ENCODE assay signal across 8 mouse cellular contexts in the genomic region with DNA sequence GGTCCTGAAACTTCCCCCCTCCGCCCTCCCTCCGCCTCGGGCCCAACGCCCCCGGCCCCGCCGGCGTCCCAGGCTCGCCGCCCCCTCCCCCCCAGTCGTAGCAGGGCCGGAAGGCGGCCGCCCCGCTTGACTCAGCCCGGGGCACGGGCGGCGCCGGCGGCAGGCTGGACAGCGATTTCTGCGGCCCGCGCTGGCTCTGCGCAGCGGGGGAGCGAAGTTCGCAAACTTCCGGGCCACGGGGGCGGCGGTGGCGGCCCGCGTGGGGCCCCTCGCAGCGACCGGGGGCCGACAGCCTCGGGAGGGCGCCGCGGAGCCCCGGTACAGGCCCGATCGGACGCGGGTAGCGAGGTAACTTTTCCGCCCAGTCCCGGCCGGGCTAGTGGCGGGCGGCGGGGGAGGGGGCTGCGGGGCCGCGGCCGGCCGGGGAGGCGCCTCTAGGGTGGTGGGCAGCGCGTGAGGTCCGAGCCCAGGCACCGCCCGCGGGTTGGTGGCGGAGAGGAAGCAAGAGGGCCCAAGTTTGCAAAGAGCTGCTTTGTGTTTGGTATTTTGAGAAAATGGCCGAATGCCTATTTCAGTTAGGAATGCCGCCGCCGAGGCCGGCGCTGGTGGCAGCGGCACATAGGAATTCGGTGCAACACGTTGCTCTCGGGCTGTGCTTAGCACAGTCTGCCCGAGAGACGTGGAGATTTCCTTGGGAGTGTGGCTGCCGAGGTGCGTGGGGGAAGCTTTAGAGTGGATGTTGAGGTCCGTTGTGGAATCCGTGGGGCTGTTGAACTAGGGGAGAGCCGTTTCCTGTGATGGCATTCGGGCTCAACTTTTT. TPM values are rescaled to one million over a fixed set of nuclear protein-coding genes. Genes with fewer than 3 reads are reported as not detected.
DNase-seq lines count a peak whose midpoint lies in the region; ATAC-seq and TF ChIP-seq lines count a peak whose summit lies in the region.

No protein-coding gene starts in this region.

- H3K79me2 ChIP-seq in myocyte (ENCODE audit: control insufficient read depth, insufficient read depth): peaks cover 45% of the 10 kb centered on the region

- peak; percentile 19 for TF ChIP-seq POLR2A in myocyte (IDR thresholded peaks at IDR 0.05; ENCODE audit: insufficient read length, low read depth)

- H3K9me3 ChIP-seq in intestine, postnatal 0 days (ENCODE audit: control insufficient read depth): no peaks in the 10 kb centered on the region
- no peaks in the 10 kb centered on the region for H3K9me3 ChIP-seq in liver, embryonic 12.5 days (replicated peaks)
- H3K9me3 ChIP-seq in stomach, embryonic 14.5 days (ENCODE audit: control insufficient read depth, low read depth, low read length): no peaks in the 10 kb centered on the region

- no peak for ATAC-seq in cerebellum, adult (ENCODE audit: insufficient number of reproducible peaks, low FRiP score, low TSS enrichment)
- ATAC-seq in intestine, postnatal 0 days: peak; percentile 69
- ATAC-seq in liver, embryonic 12.5 days: peak; percentile 65
- peak; percentile 72 for ATAC-seq in stomach, embryonic 14.5 days (ENCODE audit: insufficient number of reproducible peaks, insufficient read depth, low FRiP score, low read depth)

- TF ChIP-seq CTCF in intestine, postnatal 0 days (IDR thresholded peaks at IDR 0.05; ENCODE audit: low read depth): no peak

- H3K9ac ChIP-seq in intestine, postnatal 0 days (ENCODE audit: low read depth, low read length): peak overlapping the region; percentile 91
- H3K9ac ChIP-seq in liver, embryonic 12.5 days: peak overlapping the region; percentile 96
- peak overlapping the region; percentile 92 for H3K9ac ChIP-seq in stomach, embryonic 14.5 days (replicated peaks; ENCODE audit: low read depth, low read length)

- DNase-seq in cerebellum, adult 8-10 months: peak; percentile 7
- peak; percentile 36 for DNase-seq in embryo, embryonic 11.5 days (ENCODE audit: low read depth, low spot score)
- DNase-seq in heart, adult 11 months: peak; percentile 96

- H3ac ChIP-seq in myocyte (ENCODE audit: control insufficient read depth, insufficient read length): peak overlapping the region; percentile 92

- peak overlapping the region; percentile 92 for H3K4me3 ChIP-seq in intestine, postnatal 0 days (ENCODE audit: low read depth, low read length)
- H3K4me3 ChIP-seq in liver, embryonic 12.5 days: peak overlapping the region; percentile 97
- peak overlapping the region; percentile 44 for H3K4me3 ChIP-seq in myocyte
- H3K4me3 ChIP-seq in stomach, embryonic 14.5 days (ENCODE audit: low read depth, low read length): peak overlapping the region; percentile 95

- peak overlapping the region; percentile 96 for H3K27ac ChIP-seq in intestine, postnatal 0 days (ENCODE audit: low read depth, low read length)
- H3K27ac ChIP-seq in liver, embryonic 12.5 days: peak overlapping the region; percentile 91
- peak overlapping the region; percentile 98 for H3K27ac ChIP-seq in stomach, embryonic 14.5 days (ENCODE audit: low read length)

- H3K4me2 ChIP-seq in intestine, postnatal 0 days (replicated peaks; ENCODE audit: low read depth): peak overlapping the region; percentile 84
- H3K4me2 ChIP-seq in liver, embryonic 12.5 days: peak overlapping the region; percentile 98
- H3K4me2 ChIP-seq in myocyte (ENCODE audit: low read depth): peak overlapping the region; percentile 57
- H3K4me2 ChIP-seq in stomach, embryonic 14.5 days (replicated peaks; ENCODE audit: low read depth, low read length): peak overlapping the region; percentile 47

- peaks cover 4% of the 10 kb centered on the region; the same call in 1 of the 2 replicates for H3K4me1 ChIP-seq in intestine, postnatal 0 days (replicated peaks; ENCODE audit: control insufficient read depth, insufficient read depth, low read length)
- peaks cover 31% of the 10 kb centered on the region for H3K4me1 ChIP-seq in liver, embryonic 12.5 days
- H3K4me1 ChIP-seq in stomach, embryonic 14.5 days (ENCODE audit: control insufficient read depth, insufficient read depth, low read length): peaks cover 8% of the 10 kb centered on the region

- no peaks in the 10 kb centered on the region for H3K27me3 ChIP-seq in intestine, postnatal 0 days (replicated peaks; ENCODE audit: control insufficient read depth, insufficient read depth, low read length)
- no peaks in the 10 kb centered on the region for H3K27me3 ChIP-seq in liver, embryonic 12.5 days (replicated peaks)
- no peaks in the 10 kb centered on the region for H3K27me3 ChIP-seq in myocyte (ENCODE audit: control insufficient read depth, insufficient read depth, insufficient read length)
- no peaks in the 10 kb centered on the region for H3K27me3 ChIP-seq in stomach, embryonic 14.5 days (ENCODE audit: control insufficient read depth, insufficient read depth, low read length)

- under 1% methylated on average over 73 of the region's 87 CpGs for WGBS in intestine, postnatal 0 days
- 1% methylated on average over 86 of the region's 87 CpGs for WGBS in liver, embryonic 12.5 days (ENCODE audit: insufficient replicate concordance)
- under 1% methylated on average over 82 of the region's 87 CpGs for WGBS in stomach, embryonic 14.5 days

- H3K36me3 ChIP-seq in intestine, postnatal 0 days (ENCODE audit: control insufficient read depth, insufficient read depth): peaks cover 11% of the 10 kb centered on the region; the same call in 1 of the 2 replicates
- peaks cover 34% of the 10 kb centered on the region for H3K36me3 ChIP-seq in liver, embryonic 12.5 days
- H3K36me3 ChIP-seq in myocyte (ENCODE audit: control insufficient read depth, insufficient read depth): peaks cover 7% of the 10 kb centered on the region
- peaks cover 24% of the 10 kb centered on the region for H3K36me3 ChIP-seq in stomach, embryonic 14.5 days (ENCODE audit: control insufficient read depth, insufficient read depth, low read length)

TF ChIP-seq in myocyte, 11 proteins besides CTCF, POLR2A, EP300 and RAD21:
- TF ChIP-seq USF1 (IDR thresholded peaks at IDR 0.05; ENCODE audit: low read depth): no peak
- TF ChIP-seq MYOG (IDR thresholded peaks at IDR 0.05; ENCODE audit: control insufficient read depth in 1 of 3, insufficient read depth in 1 of 3, insufficient read length in 2 of 3, low read depth in 2 of 3): peak in 1 of 3 experiments; percentile 23
- peak; percentile 64 for TF ChIP-seq REST (IDR thresholded peaks at IDR 0.05; ENCODE audit: insufficient read depth, insufficient read length)

RNA-seq across cellular contexts. Expression of gene Rest, which starts 1.0 kb away (rescaled TPM):
- 13.2 and 15.0 TPM in 2 replicates for polyA plus RNA-seq in intestine, postnatal 0 days (2015; fragmentation: Nextera tagmentation; extraction: Ambion mirVana)
- polyA plus RNA-seq in liver, embryonic 12.5 days (2016; fragmentation: Nextera tagmentation; extraction: Ambion mirVana): 12.3 and 12.9 TPM in 2 replicates
- polyA plus RNA-seq in myocyte (2012; fragmentation: generic; extraction: Trizol): 7.2 TPM
- 39.2 TPM in 2 replicates for polyA plus RNA-seq in stomach, embryonic 14.5 days (2014; fragmentation: Nextera tagmentation; extraction: Ambion mirVana)

RNA-seq across cellular contexts. Expression of gene Noa1, which starts 43.6 kb away (rescaled TPM):
- 11.8 and 12.3 TPM in 2 replicates for polyA plus RNA-seq in intestine, postnatal 0 days (2015; fragmentation: Nextera tagmentation; extraction: Ambion mirVana)
- polyA plus RNA-seq in liver, embryonic 12.5 days (2016; fragmentation: Nextera tagmentation; extraction: Ambion mirVana): 40.7 and 44.9 TPM in 2 replicates
- polyA plus RNA-seq in myocyte (2012; fragmentation: generic; extraction: Trizol): 20.2 TPM
- 21.1 and 25.1 TPM in 2 replicates for polyA plus RNA-seq in stomach, embryonic 14.5 days (2014; fragmentation: Nextera tagmentation; extraction: Ambion mirVana)

RNA-seq across cellular contexts. Expression of gene Polr2b, which starts 43.7 kb away (rescaled TPM):
- 18.7 and 20.3 TPM in 2 replicates for polyA plus RNA-seq in intestine, postnatal 0 days (2015; fragmentation: Nextera tagmentation; extraction: Ambion mirVana)
- polyA plus RNA-seq in liver, embryonic 12.5 days (2016; fragmentation: Nextera tagmentation; extraction: Ambion mirVana): 46.0 and 49.1 TPM in 2 replicates
- 19.5 TPM for polyA plus RNA-seq in myocyte (2012; fragmentation: generic; extraction: Trizol)
- 62.1 and 62.4 TPM in 2 replicates for polyA plus RNA-seq in stomach, embryonic 14.5 days (2014; fragmentation: Nextera tagmentation; extraction: Ambion mirVana)

RNA-seq across cellular contexts. Expression of gene Spink2, which starts 55.0 kb away (rescaled TPM):
- 1.3 and 1.4 TPM in 2 replicates for polyA plus RNA-seq in intestine, postnatal 0 days (2015; fragmentation: Nextera tagmentation; extraction: Ambion mirVana)
- 0.23 TPM in 1 of 2 replicates, not detected in the other for polyA plus RNA-seq in liver, embryonic 12.5 days (2016; fragmentation: Nextera tagmentation; extraction: Ambion mirVana)
- polyA plus RNA-seq in myocyte (2012; fragmentation: generic; extraction: Trizol): not detected
- polyA plus RNA-seq in stomach, embryonic 14.5 days (2014; fragmentation: Nextera tagmentation; extraction: Ambion mirVana): 0.43 and 0.88 TPM in 2 replicates

Comparison
In these comparisons a context has a peak if more than half of its experiments do, and no peak if none do; other contexts are left out.
1. DNase-seq: peak in every context shown above with its lines; median percentile 96 in heart, adult 11 months; 36 in embryo, embryonic 11.5 days; 7 in cerebellum, adult 8-10 months.
2. H3K4me2 ChIP-seq: peak in every context shown above with its lines; median percentile 98 in liver, embryonic 12.5 days; 84 in intestine, postnatal 0 days; 57 in myocyte; 47 in stomach, embryonic 14.5 days.
3. H3K4me3 ChIP-seq: peak in every context shown above with its lines; median percentile 97 in liver, embryonic 12.5 days; 95 in stomach, embryonic 14.5 days; 92 in intestine, postnatal 0 days; 44 in myocyte.